ENCODE assay signal across 8 mouse cellular contexts in the genomic region with DNA sequence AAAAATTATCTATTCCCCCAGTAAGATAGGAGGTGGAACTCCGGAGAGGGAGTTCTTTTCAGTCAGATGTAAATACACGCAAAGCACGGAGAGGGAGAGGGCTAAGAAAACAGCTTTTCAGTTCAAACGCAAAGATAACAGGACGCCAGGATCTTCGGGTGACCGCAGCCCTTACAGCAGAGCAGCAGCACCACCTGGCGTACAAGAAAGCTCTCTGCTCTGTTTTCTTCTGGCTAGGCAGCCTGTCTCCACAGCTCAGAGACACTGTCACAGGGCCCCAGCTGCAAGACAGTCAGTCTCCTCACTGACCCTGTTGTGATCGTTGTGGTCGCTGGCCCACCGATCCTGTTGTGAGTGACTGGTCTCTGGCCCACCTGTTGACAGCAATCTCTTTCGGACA. TPM values are rescaled to one million over a fixed set of nuclear protein-coding genes. Genes with fewer than 3 reads are reported as not detected.
DNase-seq lines count a peak whose midpoint lies in the region; ATAC-seq lines count a peak whose summit lies in the region.

No protein-coding gene starts in this region.

- peak overlapping the region; percentile 42 for H3K4me2 ChIP-seq in hindbrain, embryonic 15.5 days

- no peak overlapping the region for H3K27ac ChIP-seq in hindbrain, embryonic 15.5 days (replicated peaks)

- H3K9ac ChIP-seq in hindbrain, embryonic 15.5 days = no peak overlapping the region

- H3K4me1 ChIP-seq in hindbrain, embryonic 15.5 days (replicated peaks) = no peaks in the 10 kb centered on the region

- peaks cover 42% of the 10 kb centered on the region for H3K27me3 ChIP-seq in hindbrain, embryonic 15.5 days

- no peaks in the 10 kb centered on the region for H3K9me3 ChIP-seq in hindbrain, embryonic 15.5 days

- DNase-seq in Muller cell, postnatal 12 days (ENCODE audit: inconsistent ontology term) = peak; percentile 73
- peak; percentile 87 for DNase-seq in cerebellum, postnatal 10 days
- peak; percentile 54 to 75 for DNase-seq in frontal cortex, postnatal 36 days (ENCODE audit: low spot score in 2 of 2)
- peak; percentile 51 to 61 for DNase-seq in layer of hippocampus, postnatal 36 days
- peak; percentile 70 for DNase-seq in lung, postnatal 36 days
- peak; percentile 70 for DNase-seq in retina, postnatal 7 days (ENCODE audit: low read depth, low spot score)
- peak; percentile 46 to 57 for DNase-seq in urinary bladder, adult 18-20 months (ENCODE audit: low spot score in 2 of 2)

- peak; percentile 79; the same call in 1 of the 2 replicates for ATAC-seq in hindbrain, embryonic 15.5 days (ENCODE audit: low FRiP score, low read depth)

- WGBS in hindbrain, embryonic 15.5 days = under 1% methylated on average over 12 of the region's 12 CpGs

- no peaks in the 10 kb centered on the region for H3K36me3 ChIP-seq in hindbrain, embryonic 15.5 days

- 0 out of 2 replicates have a peak overlapping the region, but pooled peaks have one; percentile 12 for H3K4me3 ChIP-seq in hindbrain, embryonic 15.5 days

RNA-seq across cellular contexts. Expression of gene 4930447C04Rik, which starts 36.1 kb away (rescaled TPM):
- polyA plus RNA-seq in hindbrain, embryonic 15.5 days (2015; fragmentation: Nextera tagmentation; extraction: Ambion mirVana) = 6.5 and 6.7 TPM in 2 replicates
- 1 to 10 TPM; 5.2 to 8.2 TPM for total RNA-seq in layer of hippocampus, postnatal 36 days (2021)

RNA-seq across cellular contexts. Expression of gene Six6, which starts 37.0 kb away (rescaled TPM):
- not detected in 2 replicates for polyA plus RNA-seq in hindbrain, embryonic 15.5 days (2015; fragmentation: Nextera tagmentation; extraction: Ambion mirVana)
- not detected for total RNA-seq in layer of hippocampus, postnatal 36 days (2021)
